In the genomic region with DNA sequence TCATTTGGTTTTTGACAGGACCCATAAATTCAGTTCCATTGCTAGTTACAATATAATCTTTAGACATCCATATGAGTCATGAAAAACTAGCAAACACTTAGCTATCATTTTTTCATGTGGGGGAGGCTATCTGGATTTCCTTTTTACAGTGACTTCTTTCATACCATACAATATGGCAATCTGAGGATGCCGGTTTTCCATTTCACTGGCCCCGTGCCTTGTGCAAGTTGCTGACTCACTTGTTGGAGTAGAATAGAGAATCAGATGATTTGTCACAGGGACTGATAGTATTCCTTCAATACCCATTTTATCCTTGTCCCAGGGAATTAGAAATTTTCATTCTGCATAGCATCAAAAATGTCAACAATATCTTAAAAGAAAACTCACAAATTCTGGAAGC, we compare ENCODE assay signal across 7 mouse cellular contexts.
"Had no signal": no experiment of that assay in that cellular context is flagged by ENCODE, and none has a peak within 500 bp of the region (broad histone marks: within the 10 kb centered on the region; RNA-seq: fewer than 3 reads in every experiment).

No protein-coding gene starts in this region.

- DNase-seq: lung, adult 18-20 months; lung, embryonic 14.5 days; lung, postnatal 10 days; lung, postnatal 4 days; midbrain, embryonic 14.5 days; thymus, adult 2 months; thymus, postnatal 36 days had no signal
